In the genomic region with DNA sequence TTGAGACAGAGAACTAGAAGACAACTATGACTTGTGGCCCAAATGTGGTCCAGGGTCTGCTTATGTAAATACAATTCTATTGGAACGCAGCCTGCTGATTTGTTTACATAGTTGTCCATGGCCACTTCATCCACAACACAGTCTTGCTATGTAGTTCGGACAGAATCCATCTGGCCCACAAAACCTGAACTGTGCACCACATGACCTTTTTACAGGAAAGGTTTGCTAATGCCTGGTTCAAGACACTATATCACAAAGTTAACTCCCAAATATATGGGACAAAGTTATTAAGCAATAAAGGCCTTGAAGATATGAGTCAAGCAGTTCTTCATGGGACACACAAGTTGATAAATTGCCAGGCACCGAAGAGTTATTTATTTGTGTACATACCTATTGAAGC, we compare ENCODE assay signal across 18 mouse cellular contexts.
DNase-seq lines count a peak whose midpoint lies in the region; ATAC-seq and TF ChIP-seq lines count a peak whose summit lies in the region.
"Had no signal": no experiment of that assay in that cellular context is flagged by ENCODE, and none has a peak within 500 bp of the region (broad histone marks: within the 10 kb centered on the region; RNA-seq: fewer than 3 reads in every experiment).

No protein-coding gene starts in this region.

- no peaks in the 10 kb centered on the region for H3K36me3 ChIP-seq in heart, postnatal 0 days (replicated peaks; ENCODE audit: control insufficient read depth, insufficient read depth, low read length)
- H3K36me3 ChIP-seq in lung, embryonic 14.5 days (ENCODE audit: insufficient read depth): no peaks in the 10 kb centered on the region
- no peaks in the 10 kb centered on the region for H3K36me3 ChIP-seq in macrophage (ENCODE audit: inconsistent target)
- H3K36me3 ChIP-seq in hindbrain, embryonic 16.5 days (ENCODE audit: control insufficient read depth, insufficient read depth, low read length): no peaks in the 10 kb centered on the region
- H3K36me3 ChIP-seq: embryonic facial prominence, embryonic 13.5 days; heart, embryonic 12.5 days; limb, embryonic 13.5 days; liver, embryonic 15.5 days; midbrain, embryonic 10.5 days had no signal

- 0 out of 2 replicates have a peak, but pooled peaks cover 4% of the 10 kb centered on the region for H3K4me1 ChIP-seq in heart, postnatal 0 days (ENCODE audit: control insufficient read depth, insufficient read depth)
- peaks cover 16% of the 10 kb centered on the region for H3K4me1 ChIP-seq in lung, embryonic 14.5 days (ENCODE audit: insufficient read depth)
- H3K4me1 ChIP-seq in embryonic fibroblast, embryonic 13.5 days (ENCODE audit: control insufficient read depth, insufficient read depth, low read length): peaks cover 10% of the 10 kb centered on the region
- no peaks in the 10 kb centered on the region for H3K4me1 ChIP-seq in hindbrain, embryonic 16.5 days (ENCODE audit: control insufficient read depth, insufficient read depth, low read depth, low read length)
- H3K4me1 ChIP-seq: embryonic facial prominence, embryonic 13.5 days; limb, embryonic 13.5 days had no signal

- TF ChIP-seq POLR2A in embryonic fibroblast, embryonic 13.5 days (IDR thresholded peaks at IDR 0.05; ENCODE audit: low read depth, low read length): no peak

- H3K9me3 ChIP-seq in heart, postnatal 0 days (replicated peaks; ENCODE audit: control insufficient read depth, low read length): no peaks in the 10 kb centered on the region
- no peaks in the 10 kb centered on the region for H3K9me3 ChIP-seq in lung, embryonic 14.5 days (ENCODE audit: low read depth, low read length)
- no peaks in the 10 kb centered on the region for H3K9me3 ChIP-seq in hindbrain, embryonic 16.5 days (ENCODE audit: control insufficient read depth, low read length)
- H3K9me3 ChIP-seq: embryonic facial prominence, embryonic 13.5 days; heart, embryonic 12.5 days; limb, embryonic 13.5 days; liver, embryonic 15.5 days; midbrain, embryonic 10.5 days had no signal

- ATAC-seq in heart, postnatal 0 days (ENCODE audit: insufficient read depth, low read depth): no peak
- ATAC-seq in lung, embryonic 14.5 days (ENCODE audit: insufficient read depth): peak; percentile 77
- no peak for ATAC-seq in hindbrain, embryonic 16.5 days
- ATAC-seq: forebrain, embryonic 16.5 days had no signal

- TF ChIP-seq EP300 in heart, postnatal 0 days (IDR thresholded peaks at IDR 0.05; ENCODE audit: low read depth): no peak

- H3K9ac ChIP-seq in heart, postnatal 0 days (replicated peaks; ENCODE audit: low read depth, low read length): no peak overlapping the region
- no peak overlapping the region for H3K9ac ChIP-seq in lung, embryonic 14.5 days
- no peak overlapping the region for H3K9ac ChIP-seq in hindbrain, embryonic 16.5 days (ENCODE audit: low read depth, low read length)
- H3K9ac ChIP-seq: embryonic facial prominence, embryonic 13.5 days; heart, embryonic 12.5 days; limb, embryonic 13.5 days; liver, embryonic 15.5 days had no signal

- 90% methylated on average over 3 of the region's 3 CpGs for WGBS in heart, postnatal 0 days
- WGBS in lung, embryonic 14.5 days: 19% methylated on average over 3 of the region's 3 CpGs
- WGBS in macrophage (ENCODE audit: missing documents): 95% methylated on average over 3 of the region's 3 CpGs
- 90% methylated on average over 3 of the region's 3 CpGs for WGBS in hindbrain, embryonic 16.5 days

- H3K27ac ChIP-seq in heart, postnatal 0 days (ENCODE audit: low read depth): peak overlapping the region; percentile 15
- H3K27ac ChIP-seq in lung, embryonic 14.5 days (ENCODE audit: low read depth): peak overlapping the region; percentile 84
- peak overlapping the region; percentile 82 for H3K27ac ChIP-seq in embryonic fibroblast, embryonic 13.5 days (ENCODE audit: insufficient read depth, low read length)
- peak overlapping the region; percentile 87 for H3K27ac ChIP-seq in macrophage
- H3K27ac ChIP-seq in hindbrain, embryonic 16.5 days (ENCODE audit: low read depth, low read length): no peak overlapping the region
- H3K27ac ChIP-seq: embryonic facial prominence, embryonic 13.5 days; layer of hippocampus, adult 2 months; limb, embryonic 13.5 days; liver, embryonic 15.5 days; midbrain, embryonic 10.5 days had no signal

- no peak for DNase-seq in heart, postnatal 0 days (ENCODE audit: low spot score)
- no peak for DNase-seq in heart, postnatal 25 days (ENCODE audit: low spot score)
- peak; percentile 86 for DNase-seq in lung, embryonic 14.5 days
- no peak for DNase-seq in lung, adult 18-20 months
- no peak for DNase-seq in urinary bladder, adult 2 months (ENCODE audit: low spot score)
- DNase-seq: cerebellum, adult 9-11 months; layer of hippocampus, postnatal 36 days; retina, postnatal 1 day had no signal

- no peak overlapping the region for H3K4me3 ChIP-seq in heart, postnatal 0 days (ENCODE audit: low read depth, low read length)
- no peak overlapping the region for H3K4me3 ChIP-seq in lung, embryonic 14.5 days (ENCODE audit: low read depth, low read length)
- no peak overlapping the region for H3K4me3 ChIP-seq in embryonic fibroblast, embryonic 13.5 days (ENCODE audit: insufficient read depth, low read length)
- H3K4me3 ChIP-seq in macrophage (ENCODE audit: inconsistent target): no peak overlapping the region
- H3K4me3 ChIP-seq in hindbrain, embryonic 16.5 days (ENCODE audit: low read length): no peak overlapping the region
- H3K4me3 ChIP-seq: embryonic facial prominence, embryonic 13.5 days; heart, embryonic 12.5 days; layer of hippocampus, adult 2 months; limb, embryonic 13.5 days; liver, embryonic 15.5 days; midbrain, embryonic 10.5 days had no signal

- H3K4me2 ChIP-seq in heart, postnatal 0 days (ENCODE audit: low read depth, low read length): no peak overlapping the region
- no peak overlapping the region for H3K4me2 ChIP-seq in lung, embryonic 14.5 days
- H3K4me2 ChIP-seq in hindbrain, embryonic 16.5 days (ENCODE audit: low read length): no peak overlapping the region
- H3K4me2 ChIP-seq: embryonic facial prominence, embryonic 13.5 days; heart, embryonic 12.5 days; limb, embryonic 13.5 days; liver, embryonic 15.5 days had no signal

- intact Hi-C loops in heart, postnatal 25 days (cut with DNase I): no loop called here

- H3K79me2 ChIP-seq in macrophage (ENCODE audit: inconsistent target): no peaks in the 10 kb centered on the region

- TF ChIP-seq CTCF in heart, postnatal 0 days (IDR thresholded peaks at IDR 0.05; ENCODE audit: low read depth): no peak
- no peak for TF ChIP-seq CTCF in lung, embryonic 14.5 days (IDR thresholded peaks at IDR 0.05; ENCODE audit: low read depth)
- TF ChIP-seq CTCF in embryonic fibroblast, embryonic 13.5 days (IDR thresholded peaks at IDR 0.05; ENCODE audit: borderline replicate concordance, insufficient read depth, low read length): no peak

- no peaks in the 10 kb centered on the region for H3K27me3 ChIP-seq in heart, postnatal 0 days (ENCODE audit: control insufficient read depth, insufficient read depth, low read length)
- H3K27me3 ChIP-seq in lung, embryonic 14.5 days (ENCODE audit: insufficient read depth, low read length): no peaks in the 10 kb centered on the region
- no peaks in the 10 kb centered on the region for H3K27me3 ChIP-seq in hindbrain, embryonic 16.5 days (replicated peaks; ENCODE audit: control insufficient read depth, insufficient read depth, low read length)
- H3K27me3 ChIP-seq: embryonic facial prominence, embryonic 13.5 days; heart, embryonic 12.5 days; limb, embryonic 13.5 days; liver, embryonic 15.5 days had no signal
